Mouse (Mus musculus) neural tube, embryonic 11.5 days (tissue): ENCODE data around the gene Ntn1. TPM values are rescaled to one million over a fixed set of nuclear protein-coding genes. Genes with fewer than 3 reads are reported as not detected.

Experiments used
- ATAC-seq: fragments of 200-750 bp; cut with Nextera tagmentation; 2 replicates; pipeline ENCODE4 v1.8.0; 2017; ENCODE audit warnings: moderate number of reproducible peaks, mild to moderate bottlenecking, moderate TSS enrichment, moderate library complexity; ENCODE audit not compliant: insufficient read depth, low FRiP score, low TSS enrichment
- DNase-seq: peaks from one replicate; pipeline ENCODE4 v3.0.0-alpha.2; 2015; ENCODE audit warnings: low spot score
- H3K27ac ChIP-seq: fragments of 300-500 bp; sonication (generic); 2 replicates; pipeline ENCODE4 v1.5.1; 2014; ENCODE audit warnings: low read depth, mild to moderate bottlenecking, low read length
- H3K27me3 ChIP-seq: fragments of 300-500 bp; sonication (generic); 2 replicates; pipeline ENCODE4 v1.6.1; 2014; ENCODE audit warnings: mild to moderate bottlenecking, low read length, mixed read lengths; ENCODE audit not compliant: control insufficient read depth, insufficient read depth
- H3K36me3 ChIP-seq: fragments of 300-500 bp; sonication (generic); 2 replicates; pipeline ENCODE4 v1.6.1; 2014; ENCODE audit warnings: mild to moderate bottlenecking, low read length, moderate library complexity, mixed read lengths; ENCODE audit not compliant: control insufficient read depth, insufficient read depth
- H3K4me1 ChIP-seq: fragments of 300-500 bp; sonication (generic); 2 replicates; pipeline ENCODE4 v1.6.1; 2014; ENCODE audit warnings: low read length, mixed read lengths; ENCODE audit not compliant: control insufficient read depth, insufficient read depth
- H3K4me2 ChIP-seq: fragments of 300-500 bp; sonication (generic); 2 replicates; pipeline ENCODE4 v1.6.1; 2014; ENCODE audit warnings: low read depth, mild to moderate bottlenecking, moderate library complexity
- H3K4me3 ChIP-seq: fragments of 300-500 bp; sonication (generic); 2 replicates; pipeline ENCODE4 v1.5.1; 2014; ENCODE audit warnings: low read depth, low read length
- H3K9ac ChIP-seq: fragments of 300-500 bp; sonication (generic); 2 replicates; pipeline ENCODE4 v1.6.1; 2014; ENCODE audit warnings: mild to moderate bottlenecking, low read length
- H3K9me3 ChIP-seq: fragments of 300-500 bp; sonication (generic); 2 replicates; pipeline ENCODE4 v1.6.1; 2016; ENCODE audit warnings: low read length; ENCODE audit not compliant: control insufficient read depth
- WGBS: fragments of 180-500 bp; shearing (Covaris S2); extraction: QIAGEN DNeasy Blood & Tissue Kit; methylation state at CpG from one replicate; pipeline ENCODE4 v1.1.7; 2014; 5-methylcytosine and 5-hydroxymethylcytosine counted together
- polyA plus RNA-seq: library from polyadenylated mRNA; unstranded; fragments of >200 nt; fragmentation: Nextera tagmentation; extraction: Ambion mirVana; gene quantifications from 2 replicates; pipeline ENCODE4 v1.2.1, GENCODE M21; 2014

Gene Ntn1
- polyA plus RNA-seq, 1 experiment from 2014 or later, result 10.0 TPM

- H3K4me3 ChIP-seq, result no peak overlapping the region
- no peaks in the 10 kb centered on the region for H3K36me3 ChIP-seq
- WGBS, result 76% methylated on average over 2 of the region's 2 CpGs
- no peak for DNase-seq
- no peak overlapping the region for H3K4me2 ChIP-seq
- no peak overlapping the region for H3K9ac ChIP-seq
- no peak for ATAC-seq
- H3K27ac ChIP-seq, result no peak overlapping the region
- peaks cover 18% of the 10 kb centered on the region for H3K4me1 ChIP-seq
- no peaks in the 10 kb centered on the region for H3K27me3 ChIP-seq
- no peaks in the 10 kb centered on the region for H3K9me3 ChIP-seq
These were observed 192.6 kb downstream of the Ntn1 start for GRCm38 (mm10) chr11:68208023-68208422.

- ATAC-seq (no peak), DNase-seq (no peak)
- peaks cover 12% of the 10 kb centered on the region for H3K4me1 ChIP-seq
- H3K9me3 ChIP-seq, result no peaks in the 10 kb centered on the region
- H3K27me3 ChIP-seq, result no peaks in the 10 kb centered on the region
- H3K27ac ChIP-seq, result no peak overlapping the region
- H3K36me3 ChIP-seq, result no peaks in the 10 kb centered on the region
- 79% methylated on average over 10 of the region's 10 CpGs for WGBS
- no peak overlapping the region for H3K4me2 ChIP-seq
- H3K4me3 ChIP-seq, result no peak overlapping the region
- no peak overlapping the region for H3K9ac ChIP-seq
These were observed 194.9 kb downstream of the Ntn1 start for GRCm38 (mm10) chr11:68205572-68206229.

GRCm38 (mm10) chr11:68204407-68204806 is 196.2 kb downstream of the Ntn1 start:
- no peaks in the 10 kb centered on the region for H3K36me3 ChIP-seq
- peaks cover 15% of the 10 kb centered on the region for H3K4me1 ChIP-seq
- H3K9ac ChIP-seq, result no peak overlapping the region
- no peak overlapping the region for H3K4me3 ChIP-seq
- ATAC-seq, result no peak
- no peak overlapping the region for H3K4me2 ChIP-seq
- DNase-seq, result no peak
- H3K27ac ChIP-seq, result no peak overlapping the region
- 87% methylated on average over 5 of the region's 5 CpGs for WGBS
- no peaks in the 10 kb centered on the region for H3K9me3 ChIP-seq
- H3K27me3 ChIP-seq, result no peaks in the 10 kb centered on the region

GRCm38 (mm10) chr11:68203658-68204315 is 196.8 kb downstream of the Ntn1 start:
- DNase-seq (no peak), ATAC-seq (no peak)
- no peak overlapping the region for H3K27ac ChIP-seq
- H3K9ac ChIP-seq, result no peak overlapping the region
- no peak overlapping the region for H3K4me3 ChIP-seq
- no peaks in the 10 kb centered on the region for H3K36me3 ChIP-seq
- peaks cover 15% of the 10 kb centered on the region for H3K4me1 ChIP-seq
- H3K27me3 ChIP-seq, result no peaks in the 10 kb centered on the region
- no peaks in the 10 kb centered on the region for H3K9me3 ChIP-seq
- 32% methylated on average over 10 of the region's 10 CpGs for whole genome bisulfite sequencing
- H3K4me2 ChIP-seq, result no peak overlapping the region

GRCm38 (mm10) chr11:68202561-68202960 is 198.1 kb downstream of the Ntn1 start:
- ATAC-seq (no peak), DNase-seq (no peak)
- Histone ChIP-seq H3K4me1 (peaks cover 15% of the 10 kb centered on the region), H3K9me3 (no peaks in the 10 kb centered on the region), H3K27ac (0 out of 2 replicates have a peak overlapping the region, but pooled peaks have one; percentile 20), H3K9ac (no peak overlapping the region), H3K27me3 (no peaks in the 10 kb centered on the region), H3K36me3 (no peaks in the 10 kb centered on the region), H3K4me2 (no peak overlapping the region), H3K4me3 (no peak overlapping the region)
- WGBS, result 50% methylated on average over 10 of the region's 10 CpGs

- 77% methylated on average over 10 of the region's 10 CpGs for WGBS
These were observed 198.7 kb downstream of the Ntn1 start for GRCm38 (mm10) chr11:68201811-68202459.

GRCm38 (mm10) chr11:68201063-68201462 is 199.6 kb downstream of the Ntn1 start:
- no peak overlapping the region for H3K27ac ChIP-seq
- H3K4me1 ChIP-seq, result peaks cover 15% of the 10 kb centered on the region
- H3K27me3 ChIP-seq, result no peaks in the 10 kb centered on the region
- no peak overlapping the region for H3K9ac ChIP-seq
- 52% methylated on average over 1 of the region's 1 CpGs for WGBS
- no peak for ATAC-seq
- H3K4me3 ChIP-seq, result no peak overlapping the region
- no peaks in the 10 kb centered on the region for H3K36me3 ChIP-seq
- no peak for DNase-seq
- H3K9me3 ChIP-seq, result no peaks in the 10 kb centered on the region
- no peak overlapping the region for H3K4me2 ChIP-seq

More at GRCm38 (mm10) chr11:68201811-68202459, 198.7 kb downstream of the Ntn1 start:
- Histone ChIP-seq H3K9ac (no peak overlapping the region), H3K9me3 (no peaks in the 10 kb centered on the region), H3K4me1 (peaks cover 15% of the 10 kb centered on the region), H3K27ac (no peak overlapping the region), H3K4me3 (no peak overlapping the region), H3K4me2 (no peak overlapping the region), H3K27me3 (no peaks in the 10 kb centered on the region), H3K36me3 (no peaks in the 10 kb centered on the region)
- no peak for DNase-seq
- ATAC-seq, result no peak

GRCm38 (mm10) chr11:68200500-68200899 is 200.1 kb downstream of the Ntn1 start:
- H3K4me2 ChIP-seq, result no peak overlapping the region

More at GRCm38 (mm10) chr11:68200500-68200899, 200.1 kb downstream of the Ntn1 start:
- Histone ChIP-seq H3K36me3 (no peaks in the 10 kb centered on the region), H3K4me3 (no peak overlapping the region), H3K4me1 (peaks cover 17% of the 10 kb centered on the region), H3K9me3 (no peaks in the 10 kb centered on the region), H3K9ac (no peak overlapping the region), H3K27ac (no peak overlapping the region), H3K27me3 (no peaks in the 10 kb centered on the region)
- WGBS, result 86% methylated on average over 4 of the region's 4 CpGs
- ATAC-seq (no peak), DNase-seq (no peak)
